Comparison of ENCODE assay signal across 19 mouse cellular contexts in the genomic region with DNA sequence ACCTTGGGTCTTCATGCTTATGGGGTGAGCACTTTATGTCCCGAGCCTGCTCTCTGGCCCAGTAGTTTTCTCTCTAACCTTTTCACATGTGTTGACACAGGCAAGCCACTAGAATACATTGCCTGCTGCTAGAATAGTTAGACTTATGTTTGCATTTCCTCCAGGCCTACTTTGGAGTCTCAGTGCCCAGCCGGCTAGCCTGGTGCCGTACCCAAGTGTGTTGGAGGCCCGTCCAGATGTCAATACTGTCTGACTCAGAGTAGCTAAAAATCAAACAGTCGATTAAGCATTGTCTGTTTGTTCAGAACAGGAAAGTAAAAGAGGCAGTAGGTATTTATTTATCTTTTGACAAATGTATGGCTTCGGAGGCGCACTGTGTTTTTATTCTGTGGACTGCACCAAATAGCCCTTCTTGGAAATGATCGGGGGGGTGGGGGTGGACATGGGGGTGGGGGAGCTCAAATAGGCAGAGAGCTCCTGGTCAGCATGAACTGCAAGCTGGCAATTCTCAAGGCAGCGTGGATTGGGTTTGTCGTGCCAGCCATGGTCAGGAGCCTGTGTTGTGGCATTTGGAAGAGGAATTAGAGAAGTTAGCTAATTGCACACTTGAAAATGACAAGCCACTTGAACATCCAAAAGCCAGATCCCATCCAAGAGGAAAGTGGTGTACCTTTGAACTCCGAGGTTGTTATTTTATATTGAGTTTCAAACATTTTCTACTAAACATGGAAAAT.
A peak's percentile ranks its signal among the peaks of the same experiment; 100 is the strongest.
DNase-seq lines count a peak whose midpoint lies in the region; ATAC-seq and TF ChIP-seq lines count a peak whose summit lies in the region.
"Had no signal": no experiment of that assay in that cellular context is flagged by ENCODE, and none has a peak within 500 bp of the region (broad histone marks: within the 10 kb centered on the region; RNA-seq: fewer than 3 reads in every experiment).

No protein-coding gene starts in this region.

- intact Hi-C loops in heart, postnatal 25 days (cut with DNase I) = no loop called here

- DNase-seq in heart, adult 11 months = peak; percentile 91
- no peak for DNase-seq in heart, postnatal 25 days (ENCODE audit: low spot score)
- peak; percentile 23 for DNase-seq in heart, postnatal 0 days (ENCODE audit: low spot score)
- DNase-seq in heart, adult 9 months (ENCODE audit: low spot score in 2 of 2) = no peak
- no peak for DNase-seq in liver, postnatal 0 days
- DNase-seq in liver = no peak
- DNase-seq in T-cell, adult 2 months (ENCODE audit: low spot score) = no peak
- DNase-seq: adrenal gland, postnatal 14 days; cerebellum, adult 11-12 months; cerebellum, adult 9-10 months; cerebellum, postnatal 25 days; gastrocnemius, postnatal 14 days had no signal

- no peak for TF ChIP-seq CTCF in heart, postnatal 0 days (IDR thresholded peaks at IDR 0.05; ENCODE audit: low read depth)
- TF ChIP-seq CTCF in liver, postnatal 0 days (IDR thresholded peaks at IDR 0.05; ENCODE audit: low read depth) = no peak

- no peak overlapping the region for H3K4me2 ChIP-seq in heart, postnatal 0 days (ENCODE audit: low read depth, low read length)
- no peak overlapping the region for H3K4me2 ChIP-seq in liver, postnatal 0 days (ENCODE audit: low read depth, low read length)
- H3K4me2 ChIP-seq: embryonic facial prominence, embryonic 12.5 days; forebrain, embryonic 15.5 days; hindbrain, embryonic 12.5 days had no signal

- TF ChIP-seq EP300 in heart, postnatal 0 days (IDR thresholded peaks at IDR 0.05; ENCODE audit: low read depth) = no peak
- TF ChIP-seq EP300 in liver, postnatal 0 days (IDR thresholded peaks at IDR 0.05; ENCODE audit: low read depth) = no peak

- H3K9ac ChIP-seq in heart, postnatal 0 days (replicated peaks; ENCODE audit: low read depth, low read length) = no peak overlapping the region
- no peak overlapping the region for H3K9ac ChIP-seq in liver, postnatal 0 days (replicated peaks)
- H3K9ac ChIP-seq: embryonic facial prominence, embryonic 12.5 days; forebrain, embryonic 15.5 days; hindbrain, embryonic 12.5 days had no signal

- peaks cover 26% of the 10 kb centered on the region; the same call in 1 of the 2 replicates for H3K36me3 ChIP-seq in heart, postnatal 0 days (replicated peaks; ENCODE audit: control insufficient read depth, insufficient read depth, low read length)
- peaks cover 49% of the 10 kb centered on the region for H3K36me3 ChIP-seq in liver, postnatal 0 days (replicated peaks; ENCODE audit: insufficient read depth, low read length)

- 65% methylated on average over 11 of the region's 11 CpGs for WGBS in heart, postnatal 0 days
- 72% methylated on average over 11 of the region's 11 CpGs for WGBS in liver, postnatal 0 days (ENCODE audit: insufficient replicate concordance)

- peaks cover 16% of the 10 kb centered on the region for H3K4me1 ChIP-seq in heart, postnatal 0 days (ENCODE audit: control insufficient read depth, insufficient read depth)
- H3K4me1 ChIP-seq in liver, postnatal 0 days (ENCODE audit: insufficient read depth) = 0 out of 2 replicates have a peak, but pooled peaks cover 2% of the 10 kb centered on the region
- H3K4me1 ChIP-seq: embryonic facial prominence, embryonic 12.5 days; hindbrain, embryonic 12.5 days had no signal

- no peak for ATAC-seq in heart, postnatal 0 days (ENCODE audit: insufficient read depth, low read depth)
- peak; percentile 20; the same call in 1 of the 2 replicates for ATAC-seq in liver, postnatal 0 days
- ATAC-seq: activated CD4-positive, CD25-positive, alpha-beta regulatory T cell, adult 4 months; forebrain, embryonic 15.5 days; hindbrain, embryonic 16.5 days; inflammation-experienced regulatory T-cells, adult 6 months; intestine, postnatal 0 days had no signal

- H3K27ac ChIP-seq in heart, postnatal 0 days (ENCODE audit: low read depth) = peak overlapping the region; percentile 22; the same call in 1 of the 2 replicates
- H3K27ac ChIP-seq in liver, postnatal 0 days (ENCODE audit: low read depth) = no peak overlapping the region
- H3K27ac ChIP-seq: embryonic facial prominence, embryonic 12.5 days; forebrain, embryonic 15.5 days; hindbrain, embryonic 12.5 days had no signal

- H3K27me3 ChIP-seq in heart, postnatal 0 days (ENCODE audit: control insufficient read depth, insufficient read depth, low read length) = no peaks in the 10 kb centered on the region
- no peaks in the 10 kb centered on the region for H3K27me3 ChIP-seq in liver, postnatal 0 days (ENCODE audit: insufficient read depth, low read length)
- H3K27me3 ChIP-seq: embryonic facial prominence, embryonic 12.5 days; forebrain, embryonic 15.5 days; hindbrain, embryonic 12.5 days had no signal

- H3K9me3 ChIP-seq in heart, postnatal 0 days (replicated peaks; ENCODE audit: control insufficient read depth, low read length) = no peaks in the 10 kb centered on the region
- H3K9me3 ChIP-seq in liver, postnatal 0 days (ENCODE audit: low read length) = peaks cover 2% of the 10 kb centered on the region; the same call in 1 of the 2 replicates
- H3K9me3 ChIP-seq: forebrain, embryonic 15.5 days; hindbrain, embryonic 12.5 days had no signal

- H3K4me3 ChIP-seq in heart, postnatal 0 days (ENCODE audit: low read depth, low read length) = no peak overlapping the region
- H3K4me3 ChIP-seq in liver, postnatal 0 days (ENCODE audit: low read depth, low read length) = no peak overlapping the region
- H3K4me3 ChIP-seq: embryonic facial prominence, embryonic 12.5 days; forebrain, embryonic 15.5 days; hindbrain, embryonic 12.5 days had no signal

Comparison
In these comparisons a context has a peak if more than half of its experiments do, and no peak if none do; other contexts are left out.
1. DNase-seq: peak in heart, adult 11 months (single experiment) and heart, postnatal 0 days (single experiment); none in heart, postnatal 25 days (single experiment), heart, adult 9 months (0 of 2), liver, postnatal 0 days (single experiment), liver (single experiment) and T-cell, adult 2 months (single experiment).